Mouse (Mus musculus) kidney, postnatal 4 days (tissue): ENCODE data around the gene Hs6st1.

Source experiments
- DNase-seq, 2 experiments: peaks; one replicate each; pipeline ENCODE4 v3.0.0; 2021; ENCODE audit warnings: mixed read lengths in 2 of 2

The Hs6st1 gene

GRCm38 (mm10) chr1:36089481-36089880 lies 21.3 kb downstream of the Hs6st1 start:
- peak in 1 of 2 experiments; percentile 47 for DNase-seq

- DNase-seq, result peak in 1 of 2 experiments; percentile 40
These were observed 22.0 kb downstream of the Hs6st1 start for GRCm38 (mm10) chr1:36090011-36090721.

- no peak for DNase-seq
These were observed 22.5 kb downstream of the Hs6st1 start for GRCm38 (mm10) chr1:36090722-36091110.

GRCm38 (mm10) chr1:36091246-36091645 lies 23.0 kb downstream of the Hs6st1 start:
- no peak for DNase-seq

- no peak for DNase-seq
These were observed 25.5 kb downstream of the Hs6st1 start for GRCm38 (mm10) chr1:36093741-36094140.

GRCm38 (mm10) chr1:36095423-36096272 lies 27.4 kb downstream of the Hs6st1 start:
- peak; percentile 46 to 63 for DNase-seq

GRCm38 (mm10) chr1:36098432-36098831 lies 30.2 kb downstream of the Hs6st1 start:
- no peak for DNase-seq

- no peak for DNase-seq
These were observed 32.2 kb downstream of the Hs6st1 start for GRCm38 (mm10) chr1:36100371-36100770.

GRCm38 (mm10) chr1:36105917-36106706 lies 37.9 kb downstream of the Hs6st1 start:
- no peak for DNase-seq

- DNase-seq, result no peak
These were observed 41.8 kb downstream of the Hs6st1 start for GRCm38 (mm10) chr1:36109987-36110386.

GRCm38 (mm10) chr1:36112665-36113064 lies 44.5 kb downstream of the Hs6st1 start:
- DNase-seq, result no peak

- DNase-seq, result no peak
These were observed 45.5 kb downstream of the Hs6st1 start for GRCm38 (mm10) chr1:36113670-36114069.

GRCm38 (mm10) chr1:36114844-36115243 lies 46.6 kb downstream of the Hs6st1 start:
- no peak for DNase-seq

GRCm38 (mm10) chr1:36116488-36116887 lies 48.3 kb downstream of the Hs6st1 start:
- no peak for DNase-seq

GRCm38 (mm10) chr1:36118061-36118685 lies 50.0 kb downstream of the Hs6st1 start:
- DNase-seq, result no peak

- DNase-seq, result no peak
These were observed 50.8 kb downstream of the Hs6st1 start for GRCm38 (mm10) chr1:36118958-36119357.

- DNase-seq, result no peak
These were observed 51.2 kb downstream of the Hs6st1 start for GRCm38 (mm10) chr1:36119426-36119825.

- no peak for DNase-seq
These were observed 53.0 kb downstream of the Hs6st1 start for GRCm38 (mm10) chr1:36121172-36121571.

- no peak for DNase-seq
These were observed 56.9 kb downstream of the Hs6st1 start for GRCm38 (mm10) chr1:36125076-36125475.

GRCm38 (mm10) chr1:36129126-36129525 lies 60.9 kb downstream of the Hs6st1 start:
- peak; percentile 78 to 83 for DNase-seq

- no peak for DNase-seq
These were observed 61.7 kb downstream of the Hs6st1 start for GRCm38 (mm10) chr1:36129881-36130280.

GRCm38 (mm10) chr1:36130307-36131035 lies 62.3 kb downstream of the Hs6st1 start:
- DNase-seq, result no peak
